Mouse (Mus musculus) lung, embryonic 16.5 days (tissue): Measurements from ENCODE around the gene Zfhx3. TPM values are rescaled to one million over a fixed set of nuclear protein-coding genes. Genes with fewer than 3 reads are reported as not detected.
A peak's percentile ranks its signal among the peaks of the same experiment; 100 is the strongest.

Source experiments
- ATAC-seq: fragments of 200-750 bp; cut with Nextera tagmentation; 2 replicates; pipeline ENCODE4 v1.8.0; 2017; ENCODE audit warnings: low read depth, mild to moderate bottlenecking, moderate library complexity
- H3K27ac ChIP-seq: fragments of 300-500 bp; sonication (generic); 2 replicates; pipeline ENCODE4 v1.5.1; 2014; ENCODE audit warnings: mild to moderate bottlenecking, control low read depth, low read length
- H3K27me3 ChIP-seq: fragments of 300-500 bp; sonication (generic); 2 replicates; pipeline ENCODE4 v1.6.1; 2014; ENCODE audit warnings: low read depth, low read length, mixed read lengths; ENCODE audit not compliant: control insufficient read depth, insufficient read depth
- H3K36me3 ChIP-seq: fragments of 300-500 bp; sonication (generic); 2 replicates; pipeline ENCODE4 v1.6.1; 2014; ENCODE audit warnings: low read length; ENCODE audit not compliant: control insufficient read depth, insufficient read depth
- H3K4me1 ChIP-seq: fragments of 300-500 bp; sonication (generic); replicated peaks from 2 replicates; pipeline ENCODE4 v1.6.1; 2014; ENCODE audit warnings: low read length, mixed read lengths; ENCODE audit not compliant: control insufficient read depth, insufficient read depth
- H3K4me2 ChIP-seq: fragments of 300-500 bp; sonication (generic); 2 replicates; pipeline ENCODE4 v1.6.1; 2014; ENCODE audit warnings: low read depth, low read length, control low read depth
- H3K4me3 ChIP-seq: fragments of 300-500 bp; sonication (generic); 2 replicates; pipeline ENCODE4 v1.5.1; 2014; ENCODE audit warnings: mild to moderate bottlenecking, low read length, control low read depth
- H3K9ac ChIP-seq: fragments of 300-500 bp; sonication (generic); 2 replicates; pipeline ENCODE4 v1.6.1; 2014; ENCODE audit warnings: low read length, control low read depth
- H3K9me3 ChIP-seq: fragments of 300-500 bp; sonication (generic); 2 replicates; pipeline ENCODE4 v1.6.1; 2016; ENCODE audit warnings: low read length; ENCODE audit not compliant: control insufficient read depth
- WGBS: fragments of 180-500 bp; shearing (Covaris S2); extraction: QIAGEN DNeasy Blood & Tissue Kit; methylation state at CpG from one replicate; pipeline ENCODE4 v1.1.7; 2014; 5-methylcytosine and 5-hydroxymethylcytosine counted together
- polyA plus RNA-seq: library from polyadenylated mRNA; unstranded; fragments of >200 nt; fragmentation: Nextera tagmentation; extraction: Ambion mirVana; gene quantifications from 2 replicates; pipeline ENCODE4 v1.2.1, GENCODE M21; 2015

Zfhx3 gene
- polyA plus RNA-seq, 1 experiment from 2014 or later, result 12.7 TPM

DNA sequence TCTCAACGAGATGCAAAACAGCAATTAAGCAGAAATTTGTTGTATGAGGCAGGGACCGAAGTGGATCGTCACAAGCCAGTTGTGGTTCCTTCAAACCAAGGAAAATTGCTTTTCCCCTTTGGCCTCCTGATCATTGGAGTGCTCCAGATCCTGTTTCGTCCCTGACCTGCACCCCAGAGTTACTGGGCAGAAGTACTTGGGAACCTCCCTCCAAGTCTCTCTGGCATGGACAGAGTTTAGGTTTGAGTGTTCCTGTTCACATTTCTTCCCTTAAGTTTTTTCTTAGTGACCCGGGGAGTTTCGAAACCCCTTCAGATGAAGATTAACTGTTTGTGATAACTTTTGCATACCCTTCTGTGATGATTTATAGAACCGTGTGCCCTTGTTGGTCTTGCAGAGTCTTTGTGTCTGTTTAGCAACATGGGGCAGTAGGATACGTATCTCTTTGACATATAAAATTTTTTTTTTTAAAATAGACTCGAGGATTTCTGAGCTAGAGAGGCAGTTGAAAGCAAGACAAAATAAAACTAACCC, 788.5 kb downstream of the Zfhx3 start:
- Histone ChIP-seq H3K4me2 (no peak overlapping the region), H3K27ac (peak overlapping the region; percentile 19; the same call in 1 of the 2 replicates), H3K27me3 (no peaks in the 10 kb centered on the region), H3K4me1 (peaks cover 78% of the 10 kb centered on the region), H3K36me3 (no peaks in the 10 kb centered on the region), H3K9me3 (no peaks in the 10 kb centered on the region), H3K4me3 (no peak overlapping the region), H3K9ac (no peak overlapping the region)
- 31% methylated on average over 9 of the region's 9 CpGs for WGBS
- no peak for ATAC-seq

DNA sequence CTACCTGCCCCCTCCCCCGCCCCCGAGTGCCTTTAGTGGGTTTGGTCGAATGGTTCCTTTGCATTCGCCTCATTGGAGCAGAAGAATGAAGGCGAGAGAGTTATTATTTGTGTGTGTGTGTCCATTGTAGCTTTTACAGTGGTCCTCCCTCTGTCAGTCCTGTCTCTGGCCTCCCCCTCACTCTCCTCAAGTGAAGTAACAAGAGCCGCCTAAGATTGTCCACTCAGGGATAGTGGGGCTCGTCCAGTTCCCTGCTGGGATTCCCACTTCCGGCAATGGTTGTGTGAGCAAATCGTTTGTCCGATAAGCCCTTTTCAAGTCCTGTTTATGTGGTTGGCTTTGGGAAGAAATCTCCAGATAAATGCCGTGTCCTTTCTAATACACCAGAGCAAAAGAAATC, 790.1 kb downstream of the Zfhx3 start:
- H3K36me3 ChIP-seq, result no peaks in the 10 kb centered on the region
- peaks cover 80% of the 10 kb centered on the region for H3K4me1 ChIP-seq
- H3K9ac ChIP-seq, result no peak overlapping the region
- no peak for ATAC-seq
- H3K4me3 ChIP-seq, result no peak overlapping the region
- H3K27me3 ChIP-seq, result no peaks in the 10 kb centered on the region
- WGBS, result 28% methylated on average over 11 of the region's 11 CpGs
- no peaks in the 10 kb centered on the region for H3K9me3 ChIP-seq
- no peak overlapping the region for H3K27ac ChIP-seq
- no peak overlapping the region for H3K4me2 ChIP-seq

DNA sequence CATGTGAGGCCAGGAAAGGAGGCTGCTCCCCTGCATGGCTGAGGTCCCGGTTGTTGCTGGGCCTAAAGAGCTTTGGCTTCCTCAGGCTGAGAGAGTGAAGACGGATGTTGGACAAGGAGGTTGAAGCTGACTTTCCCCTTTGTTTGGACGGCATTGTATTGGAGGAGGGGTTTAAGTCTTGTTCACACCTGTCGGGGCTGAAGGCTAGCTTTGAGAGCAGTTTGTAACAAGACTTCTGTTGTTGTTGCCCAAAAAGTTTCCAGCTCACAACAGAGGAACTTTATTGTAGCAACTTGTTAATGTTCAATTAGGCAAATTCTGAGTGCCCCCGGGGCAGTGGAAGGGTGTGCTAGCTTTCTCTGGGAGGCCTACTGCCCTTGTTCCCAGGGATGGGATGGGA, 790.9 kb downstream of the Zfhx3 start:
- Histone ChIP-seq H3K27ac (no peak overlapping the region), H3K9ac (no peak overlapping the region), H3K4me3 (no peak overlapping the region), H3K9me3 (no peaks in the 10 kb centered on the region), H3K36me3 (no peaks in the 10 kb centered on the region), H3K4me2 (no peak overlapping the region), H3K27me3 (no peaks in the 10 kb centered on the region), H3K4me1 (peaks cover 79% of the 10 kb centered on the region)
- 63% methylated on average over 5 of the region's 5 CpGs for WGBS
- no peak for ATAC-seq

DNA sequence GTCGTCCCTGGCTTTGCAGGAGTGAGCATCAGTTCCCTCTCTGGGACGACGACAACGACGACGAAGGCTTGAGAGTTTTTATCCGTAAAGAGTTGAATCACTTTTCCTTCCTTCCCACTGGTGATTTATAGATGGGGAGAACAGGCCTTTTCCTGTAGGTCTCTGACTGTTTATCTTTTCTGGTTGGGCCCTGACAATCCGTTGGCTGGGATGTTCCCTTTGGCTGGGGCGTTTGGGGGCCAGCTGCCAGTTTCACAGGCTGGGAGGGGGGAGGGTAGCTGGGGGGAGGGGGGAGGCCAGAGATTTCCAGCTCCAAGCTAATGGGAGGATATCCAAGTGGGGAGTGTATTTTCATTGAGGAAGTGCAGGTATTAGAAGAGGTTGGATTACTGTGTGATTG, 794.0 kb downstream of the Zfhx3 start:
- WGBS, result 17% methylated on average over 9 of the region's 9 CpGs
- H3K27me3 ChIP-seq, result no peaks in the 10 kb centered on the region
- H3K9ac ChIP-seq, result no peak overlapping the region
- H3K4me1 ChIP-seq, result peaks cover 49% of the 10 kb centered on the region
- no peaks in the 10 kb centered on the region for H3K9me3 ChIP-seq
- peak overlapping the region; percentile 0; the same call in 1 of the 2 replicates for H3K4me2 ChIP-seq
- no peaks in the 10 kb centered on the region for H3K36me3 ChIP-seq
- no peak overlapping the region for H3K4me3 ChIP-seq
- peak; percentile 64 for ATAC-seq
- peak overlapping the region; percentile 6; the same call in 1 of the 2 replicates for H3K27ac ChIP-seq

DNA sequence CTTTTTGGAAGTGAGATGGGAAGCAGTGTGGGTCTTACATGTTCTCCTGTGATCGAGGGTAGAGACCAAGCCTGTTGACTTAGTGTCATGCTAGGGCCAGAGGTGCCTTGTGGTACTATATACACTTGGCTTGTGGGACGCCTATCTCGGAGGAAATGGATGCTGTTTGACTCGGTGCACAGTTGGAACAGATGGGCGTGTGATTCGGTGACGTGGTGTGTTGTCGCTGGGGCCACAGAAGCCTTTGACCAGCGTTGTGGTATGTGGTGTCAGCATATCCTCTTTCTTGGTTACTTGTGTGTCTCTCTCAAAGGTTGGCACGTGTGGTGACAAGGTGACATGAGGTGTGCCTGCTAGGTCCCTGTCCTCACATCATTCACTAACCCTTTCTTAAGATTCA, 795.7 kb downstream of the Zfhx3 start:
- Histone ChIP-seq H3K9me3 (no peaks in the 10 kb centered on the region), H3K27ac (no peak overlapping the region), H3K4me3 (no peak overlapping the region), H3K27me3 (no peaks in the 10 kb centered on the region), H3K4me1 (peaks cover 45% of the 10 kb centered on the region), H3K36me3 (no peaks in the 10 kb centered on the region), H3K9ac (no peak overlapping the region), H3K4me2 (no peak overlapping the region)
- no peak for ATAC-seq
- WGBS, result 79% methylated on average over 10 of the region's 10 CpGs

DNA sequence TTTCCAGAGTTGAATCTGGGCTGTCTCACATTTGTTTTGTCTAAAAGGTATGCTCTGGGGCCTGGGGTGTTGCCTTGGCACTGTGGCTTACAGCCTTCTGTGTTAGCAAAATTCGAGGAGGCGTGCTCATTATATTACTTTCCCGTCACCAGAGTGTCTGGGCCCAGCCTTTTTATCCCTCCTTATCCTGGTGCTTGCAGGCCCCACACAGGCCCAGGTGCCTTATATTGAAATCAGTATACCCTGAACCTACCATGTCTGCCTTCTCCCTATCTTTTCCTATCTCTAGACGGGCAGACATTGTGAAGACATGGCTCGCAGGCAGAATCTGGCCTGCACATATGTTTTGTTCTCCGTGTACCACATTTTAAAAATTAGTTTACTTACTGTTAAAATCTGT, 797.1 kb downstream of the Zfhx3 start:
- no peak overlapping the region for H3K4me3 ChIP-seq
- no peak for ATAC-seq
- WGBS, result 83% methylated on average over 6 of the region's 6 CpGs
- H3K36me3 ChIP-seq, result no peaks in the 10 kb centered on the region
- H3K4me2 ChIP-seq, result no peak overlapping the region
- no peak overlapping the region for H3K27ac ChIP-seq
- no peaks in the 10 kb centered on the region for H3K27me3 ChIP-seq
- no peak overlapping the region for H3K9ac ChIP-seq
- H3K9me3 ChIP-seq, result no peaks in the 10 kb centered on the region
- H3K4me1 ChIP-seq, result peaks cover 36% of the 10 kb centered on the region

DNA sequence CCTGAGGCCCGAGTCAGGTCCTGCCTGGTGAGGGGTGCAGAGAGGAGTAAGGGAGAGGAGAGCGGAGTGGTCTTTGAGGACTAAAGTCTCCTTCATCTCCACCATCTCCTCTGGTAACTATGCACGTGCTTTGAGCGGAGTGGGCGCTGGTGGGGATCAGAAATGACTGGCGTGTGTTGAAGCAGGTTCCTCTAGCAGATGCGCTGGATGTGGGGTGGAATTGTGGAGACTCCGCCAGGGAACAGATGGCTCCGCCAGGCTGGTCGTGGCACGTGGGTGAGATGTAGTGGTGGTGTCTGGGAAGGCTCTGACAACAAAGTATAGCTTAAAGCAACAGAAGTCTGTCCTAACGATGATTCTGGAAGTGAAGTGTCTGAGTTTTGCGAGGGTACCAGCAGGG, 798.0 kb downstream of the Zfhx3 start:
- ATAC-seq, result no peak
- Histone ChIP-seq H3K4me2 (no peak overlapping the region), H3K36me3 (no peaks in the 10 kb centered on the region), H3K4me1 (peaks cover 35% of the 10 kb centered on the region), H3K4me3 (no peak overlapping the region), H3K27me3 (no peaks in the 10 kb centered on the region), H3K9ac (no peak overlapping the region), H3K9me3 (no peaks in the 10 kb centered on the region), H3K27ac (no peak overlapping the region)
- 88% methylated on average over 13 of the region's 13 CpGs for WGBS

DNA sequence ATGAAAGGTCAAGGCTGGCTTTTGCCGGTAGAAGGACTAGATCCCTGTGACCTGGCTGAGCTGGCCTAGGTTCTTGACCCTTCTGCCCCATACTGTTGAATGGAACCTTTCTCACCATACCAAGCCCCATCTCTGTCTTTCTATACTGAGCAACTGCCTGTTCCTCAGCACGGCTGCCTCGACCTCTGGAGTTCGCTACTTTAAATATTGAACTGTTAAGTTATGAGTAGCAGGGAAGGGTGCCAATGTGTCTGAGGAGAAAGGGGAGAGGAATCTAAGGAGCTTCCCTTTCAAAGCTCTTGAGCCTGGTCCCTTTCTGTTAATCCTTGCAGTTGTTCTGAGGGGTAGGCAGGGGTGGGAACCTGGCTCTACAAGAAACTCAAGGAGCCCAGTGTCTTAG, 799.2 kb downstream of the Zfhx3 start:
- Histone ChIP-seq H3K9me3 (no peaks in the 10 kb centered on the region), H3K4me3 (no peak overlapping the region), H3K27me3 (no peaks in the 10 kb centered on the region), H3K4me1 (peaks cover 29% of the 10 kb centered on the region), H3K27ac (no peak overlapping the region), H3K9ac (no peak overlapping the region), H3K36me3 (no peaks in the 10 kb centered on the region), H3K4me2 (no peak overlapping the region)
- no peak for ATAC-seq
- WGBS, result 52% methylated on average over 4 of the region's 4 CpGs

DNA sequence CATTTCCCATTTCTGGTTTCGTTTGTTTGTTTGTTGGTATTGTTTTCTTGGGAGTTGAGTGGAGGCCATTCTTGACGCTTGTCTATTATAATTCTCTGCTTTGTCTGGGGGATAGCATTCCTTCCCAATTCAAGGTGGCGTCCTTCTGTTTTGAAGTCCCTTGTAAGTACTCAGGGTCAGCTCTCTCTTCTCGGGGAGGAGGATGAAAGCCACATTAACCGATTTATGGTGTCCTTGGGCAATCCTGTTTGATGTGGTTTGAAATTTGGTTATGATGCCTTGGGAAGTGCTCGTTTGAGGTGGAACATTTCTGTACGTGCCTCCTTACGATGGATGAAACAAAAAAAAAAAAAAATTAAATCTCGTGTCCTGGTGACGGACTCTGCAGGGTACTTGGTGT, 800.0 kb downstream of the Zfhx3 start:
- Histone ChIP-seq H3K4me2 (no peak overlapping the region), H3K27me3 (no peaks in the 10 kb centered on the region), H3K27ac (no peak overlapping the region), H3K9me3 (no peaks in the 10 kb centered on the region), H3K9ac (no peak overlapping the region), H3K4me1 (peaks cover 21% of the 10 kb centered on the region), H3K36me3 (no peaks in the 10 kb centered on the region), H3K4me3 (no peak overlapping the region)
- no peak for ATAC-seq
- 84% methylated on average over 10 of the region's 10 CpGs for WGBS

DNA sequence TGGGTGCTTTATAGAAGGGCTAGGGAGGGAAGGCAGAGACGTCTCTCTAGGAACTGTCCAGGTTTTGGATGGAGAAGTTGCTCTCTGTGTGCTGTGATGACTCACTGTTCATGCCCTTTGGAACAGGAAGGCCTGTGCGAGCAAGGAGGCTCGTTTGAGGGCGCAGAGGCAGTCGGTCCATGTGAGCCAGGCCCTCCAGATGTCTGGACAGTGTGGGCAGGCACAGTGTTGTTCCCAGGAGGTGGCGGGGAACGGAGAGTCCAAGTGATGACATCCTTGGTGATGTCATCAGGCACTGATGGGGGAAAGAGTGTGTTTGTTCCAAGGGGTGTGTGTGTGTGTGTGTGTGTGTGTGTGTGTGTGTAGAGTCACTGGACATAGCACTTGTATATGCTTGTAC, 800.8 kb downstream of the Zfhx3 start:
- Histone ChIP-seq H3K36me3 (no peaks in the 10 kb centered on the region), H3K27ac (no peak overlapping the region), H3K9me3 (no peaks in the 10 kb centered on the region), H3K4me3 (no peak overlapping the region), H3K27me3 (no peaks in the 10 kb centered on the region), H3K9ac (no peak overlapping the region), H3K4me2 (no peak overlapping the region), H3K4me1 (peaks cover 17% of the 10 kb centered on the region)
- 49% methylated on average over 7 of the region's 7 CpGs for WGBS
- 0 out of 2 replicates have a peak, but pooled peaks have one; percentile 22 for ATAC-seq
